Mouse (Mus musculus) heart, adult 18-20 months (tissue): ENCODE results near the gene Psmb3. TPM values are rescaled to one million over a fixed set of nuclear protein-coding genes. Genes with fewer than 3 reads are reported as not detected.
"Not testable (repeated sequence)": the region's sequence is repeated elsewhere in the genome, so short reads cannot be mapped to it uniquely, and the experiment has no call there.

Experiments used
- DNase-seq, 2 experiments: peaks; one replicate each; pipeline ENCODE4 v3.0.0; 2021 to 2022; ENCODE audit warnings: mixed read lengths in 1 of 2
- total RNA-seq, 2 experiments: library from RNA; stranded (reverse); gene quantifications; 2 replicates each; pipeline ENCODE4 v1.2.3; 2021

Gene Psmb3
- total RNA-seq, 2 experiments from 2014 or later = 135 to 150 TPM

GRCm38 (mm10) chr11:97694921-97695711 lies 8.1 kb upstream of the Psmb3 start:
- peak; percentile 44 to 56 for DNase-seq

GRCm38 (mm10) chr11:97695712-97696401 lies 7.3 kb upstream of the Psmb3 start:
- no peak for DNase-seq

- DNase-seq = no peak
Measured at GRCm38 (mm10) chr11:97696669-97697068, 6.5 kb upstream of the Psmb3 start.

- DNase-seq = no peak
Measured at GRCm38 (mm10) chr11:97697199-97697890, 5.9 kb upstream of the Psmb3 start.

- DNase-seq = peak in 1 of 2 experiments; percentile 20
Measured at GRCm38 (mm10) chr11:97697891-97698529, 5.2 kb upstream of the Psmb3 start.

- DNase-seq = peak; percentile 70 to 75
Measured at GRCm38 (mm10) chr11:97698741-97699611, 4.2 kb upstream of the Psmb3 start.

GRCm38 (mm10) chr11:97699626-97700002 lies 3.6 kb upstream of the Psmb3 start:
- peak; percentile 89 to 91 for DNase-seq

GRCm38 (mm10) chr11:97700003-97700745 lies 3.0 kb upstream of the Psmb3 start, which contains the start of gene Pcgf2:
Gene Pcgf2 (minus strand): TSS chr11:97700497.
- DNase-seq = peak; percentile 88 to 89

- DNase-seq = peak; percentile 33 to 43
Measured at GRCm38 (mm10) chr11:97700746-97701580, 2.2 kb upstream of the Psmb3 start.

GRCm38 (mm10) chr11:97701581-97702392 lies 1.4 kb upstream of the Psmb3 start:
- peak in 1 of 2 experiments; percentile 21 for DNase-seq

GRCm38 (mm10) chr11:97702393-97702745 lies 830 bp upstream of the Psmb3 start:
- DNase-seq = peak; percentile 91 to 96

GRCm38 (mm10) chr11:97710067-97710466 lies 6.9 kb downstream of the Psmb3 start:
- DNase-seq = not testable (repeated sequence)

GRCm38 (mm10) chr11:97711200-97711900 lies 8.2 kb downstream of the Psmb3 start:
- DNase-seq = no peak

- no peak for DNase-seq
Measured at GRCm38 (mm10) chr11:97712286-97712685, 9.1 kb downstream of the Psmb3 start.

GRCm38 (mm10) chr11:97713896-97714295 lies 10.7 kb downstream of the Psmb3 start:
- DNase-seq = peak; percentile 74

GRCm38 (mm10) chr11:97714356-97714755 lies 11.2 kb downstream of the Psmb3 start:
- no peak for DNase-seq

- DNase-seq = peak; percentile 47 to 60
Measured at GRCm38 (mm10) chr11:97714784-97715760, 11.9 kb downstream of the Psmb3 start.
